Mouse (Mus musculus) frontal cortex, postnatal 36 days (tissue): ENCODE results near the gene 1500011B03Rik.

ENCODE experiments used
- DNase-seq, 2 experiments: peaks; one replicate each; pipeline ENCODE4 v3.0.0; 2022; ENCODE audit warnings: low spot score in 2 of 2

1500011B03Rik gene

DNA sequence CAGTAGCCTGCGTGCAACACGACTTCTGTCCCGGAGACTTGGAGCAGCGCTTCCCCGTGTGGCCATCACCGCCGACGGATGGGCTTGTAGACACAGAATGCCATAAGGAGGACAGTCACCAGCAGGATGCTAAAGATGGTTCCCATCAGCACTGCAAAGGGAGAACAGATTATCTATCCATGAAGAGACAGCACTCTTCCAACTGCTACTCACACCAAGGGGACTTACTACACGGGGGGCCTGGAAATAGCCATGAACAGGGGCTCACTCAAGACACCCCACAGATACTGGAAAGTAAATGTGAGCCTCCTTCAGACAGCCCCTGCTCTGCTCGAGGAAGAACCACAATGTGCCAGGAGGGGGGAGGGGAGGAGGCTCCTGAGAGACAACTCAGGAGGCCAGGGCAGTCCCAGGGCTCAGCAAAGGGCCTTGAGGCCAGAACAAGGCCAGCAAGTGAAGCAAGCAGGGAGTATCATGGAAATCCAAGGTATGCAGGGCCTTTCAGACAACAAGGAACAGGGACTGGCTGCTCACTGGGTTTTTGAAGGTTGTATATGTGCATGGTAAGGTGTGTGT, 14.0 kb downstream of the 1500011B03Rik start:
- no peak for DNase-seq

DNA sequence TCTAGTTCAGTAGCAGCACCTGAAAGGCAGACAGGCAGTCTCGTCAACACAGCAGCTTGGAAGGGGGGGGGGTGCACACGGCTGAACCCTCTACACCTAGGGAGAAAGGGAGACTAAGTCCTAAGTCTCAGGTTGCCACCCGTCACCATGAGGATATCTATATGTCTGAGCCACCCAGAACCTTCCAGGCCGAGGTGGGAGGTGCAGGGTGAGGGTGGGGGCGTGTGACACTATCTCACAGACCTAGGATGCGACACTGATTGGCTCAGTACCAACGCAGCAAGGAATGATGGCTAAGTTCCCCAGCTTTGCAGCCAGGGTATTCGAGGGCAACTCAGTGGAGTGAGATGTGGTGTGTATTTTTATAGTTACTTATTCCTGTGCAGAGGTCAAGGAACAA, 14.9 kb downstream of the 1500011B03Rik start:
- no peak for DNase-seq

- DNase-seq: no peak
These were observed 15.4 kb downstream of the 1500011B03Rik start for GRCm38 (mm10) chr5:114807893-114808292.

DNA sequence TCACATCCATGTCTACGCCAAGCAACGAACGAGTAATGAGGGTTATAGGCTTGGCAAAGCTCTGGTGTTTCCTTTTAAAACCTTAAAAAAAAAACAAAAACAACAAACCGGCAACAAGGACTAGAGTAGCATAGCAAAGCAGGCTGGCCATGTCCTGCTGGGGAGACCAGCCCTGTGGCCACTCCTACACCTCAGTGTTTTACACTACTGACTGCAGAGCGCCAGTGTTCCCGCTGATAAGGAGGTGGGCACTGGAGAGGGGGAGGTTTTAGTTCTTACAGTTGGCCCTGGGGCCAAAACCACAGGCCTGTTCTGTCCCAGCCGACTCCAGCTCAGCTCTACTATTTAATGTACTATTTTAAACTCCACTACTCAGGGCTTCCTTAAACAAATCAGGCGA, 15.8 kb downstream of the 1500011B03Rik start:
- DNase-seq: no peak

- DNase-seq: no peak
These were observed 16.2 kb downstream of the 1500011B03Rik start for GRCm38 (mm10) chr5:114807063-114807462.

DNA sequence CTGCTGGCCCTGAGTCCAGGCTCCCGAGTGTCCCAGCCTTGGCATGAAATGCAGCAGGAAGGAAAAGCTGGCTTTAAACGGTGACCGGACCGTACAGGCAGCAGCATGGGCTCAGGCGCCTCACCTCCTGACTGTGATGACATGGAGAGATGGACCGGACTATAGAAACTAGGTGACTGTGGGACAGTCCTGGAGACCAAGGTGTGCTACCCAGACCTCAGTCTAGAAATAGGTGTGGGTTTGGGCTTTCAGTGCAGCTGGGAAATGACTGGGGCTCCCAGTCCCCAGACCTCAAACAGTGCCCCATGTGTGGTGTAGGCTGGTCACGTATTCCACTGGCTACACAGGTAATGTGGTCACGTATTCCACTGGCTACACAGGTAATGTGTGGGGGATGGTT, 16.6 kb downstream of the 1500011B03Rik start:
- no peak for DNase-seq

- DNase-seq: no peak
These were observed 17.6 kb downstream of the 1500011B03Rik start for GRCm38 (mm10) chr5:114805436-114806350.

DNA sequence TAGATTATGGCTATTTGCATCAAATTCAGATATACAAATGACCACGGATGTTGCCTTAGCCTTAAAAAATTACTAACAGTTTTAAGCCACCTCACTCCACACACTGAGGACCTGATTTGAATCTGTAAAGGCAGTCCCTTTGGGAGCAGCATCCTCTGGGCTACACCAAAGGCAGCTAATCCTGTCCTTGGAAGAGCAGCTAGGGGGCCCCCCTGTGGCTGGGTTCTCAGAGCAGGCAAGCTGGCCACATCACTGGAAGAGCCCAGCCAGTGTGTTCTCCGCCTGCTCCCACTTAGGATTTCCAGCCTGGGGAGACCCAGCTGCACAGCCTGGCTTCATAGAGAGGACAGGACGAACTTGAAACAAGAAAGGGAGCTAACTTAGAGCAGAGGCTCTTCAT, 18.3 kb downstream of the 1500011B03Rik start:
- DNase-seq: peak; percentile 50 to 72

- DNase-seq: no peak
These were observed 18.9 kb downstream of the 1500011B03Rik start for GRCm38 (mm10) chr5:114804335-114804734.

DNA sequence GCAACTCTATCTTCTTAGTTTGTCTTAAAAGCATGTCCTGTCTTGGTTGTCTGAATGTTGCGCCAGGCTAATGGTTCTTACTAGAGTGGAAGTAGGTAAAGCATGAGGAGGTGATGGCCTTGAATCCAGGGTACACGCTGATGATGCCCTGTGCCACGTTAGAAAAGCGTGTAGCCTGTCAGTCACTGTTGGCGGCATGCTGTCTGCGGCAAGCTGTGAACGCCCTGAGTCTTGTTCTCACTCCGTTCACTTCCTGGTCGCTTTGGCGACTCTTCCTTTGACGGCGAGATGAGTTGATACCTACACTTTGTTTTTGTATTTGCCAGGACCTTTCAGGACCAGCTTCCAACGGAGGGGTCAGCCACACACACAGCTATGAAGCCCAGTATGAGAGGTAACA, 20.0 kb downstream of the 1500011B03Rik start:
- no peak for DNase-seq

DNA sequence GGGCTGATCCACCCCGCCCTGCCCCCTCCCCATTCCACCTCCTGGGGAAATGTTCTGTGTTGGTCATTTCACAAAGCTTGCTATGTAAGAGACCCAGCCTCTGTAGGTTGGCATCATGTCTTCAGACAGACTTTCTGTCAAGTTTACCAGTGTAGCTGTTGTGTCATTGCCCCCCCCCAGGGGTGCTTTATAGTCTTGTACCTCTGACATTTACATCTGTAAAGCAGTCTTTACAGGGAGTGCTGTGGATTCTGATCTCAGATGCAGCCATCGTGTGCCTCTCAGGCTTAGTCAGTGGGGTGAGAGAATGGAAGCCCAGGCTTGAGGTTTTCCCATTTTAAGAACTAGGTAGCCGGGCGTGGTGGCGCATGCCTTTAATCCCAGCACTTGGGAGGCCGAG, 21.4 kb downstream of the 1500011B03Rik start:
- DNase-seq: no peak

GRCm38 (mm10) chr5:114801049-114801448, 22.2 kb downstream of the 1500011B03Rik start:
- DNase-seq: no peak

DNA sequence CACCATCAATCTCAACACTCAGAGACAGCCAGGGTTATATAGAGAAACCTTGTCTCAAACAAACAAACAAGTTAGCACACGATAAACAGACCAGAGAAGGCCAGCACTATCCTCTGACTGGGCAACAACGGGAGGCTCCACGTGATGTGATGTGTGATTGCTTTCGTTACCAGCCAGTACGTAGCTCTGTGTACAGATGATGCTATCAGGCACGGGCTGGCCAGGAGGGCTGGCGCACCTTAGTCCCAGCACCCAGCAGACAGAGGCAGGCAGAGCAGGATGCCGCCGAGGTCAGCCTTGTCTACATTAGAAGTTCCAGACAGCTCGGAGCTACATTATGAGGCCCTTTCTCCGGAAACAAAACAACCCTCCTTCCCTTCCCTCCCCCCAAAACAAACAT, 23.4 kb downstream of the 1500011B03Rik start:
- no peak for DNase-seq

- no peak for DNase-seq
These were observed 26.0 kb downstream of the 1500011B03Rik start for GRCm38 (mm10) chr5:114797253-114797652.

- no peak for DNase-seq
These were observed 26.8 kb downstream of the 1500011B03Rik start for GRCm38 (mm10) chr5:114796299-114797012.

- DNase-seq: no peak
These were observed 27.6 kb downstream of the 1500011B03Rik start for GRCm38 (mm10) chr5:114795653-114796052.

DNA sequence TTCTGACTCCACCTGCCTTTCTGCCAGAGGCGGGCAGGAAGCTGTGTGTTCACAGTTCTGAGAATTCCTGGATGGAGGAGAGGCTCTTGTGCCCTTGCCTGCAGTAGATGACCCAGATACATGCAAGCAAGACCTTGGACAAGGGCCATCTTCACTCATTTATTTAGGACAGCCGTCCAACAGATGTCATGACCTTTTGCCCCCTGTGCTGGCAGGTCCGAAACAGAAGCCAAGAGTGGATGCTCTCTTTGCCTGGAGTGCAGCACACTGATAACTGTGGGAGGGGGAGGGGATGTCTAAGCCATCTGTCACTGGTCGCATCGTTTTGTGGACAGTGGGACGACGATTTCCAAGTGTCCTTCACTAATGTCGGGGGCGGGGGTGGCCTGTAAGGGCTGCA, 28.0 kb downstream of the 1500011B03Rik start:
- DNase-seq: no peak

GRCm38 (mm10) chr5:114794609-114795008, 28.7 kb downstream of the 1500011B03Rik start:
- DNase-seq: no peak

- no peak for DNase-seq
These were observed 30.0 kb downstream of the 1500011B03Rik start for GRCm38 (mm10) chr5:114793317-114793716.

DNA sequence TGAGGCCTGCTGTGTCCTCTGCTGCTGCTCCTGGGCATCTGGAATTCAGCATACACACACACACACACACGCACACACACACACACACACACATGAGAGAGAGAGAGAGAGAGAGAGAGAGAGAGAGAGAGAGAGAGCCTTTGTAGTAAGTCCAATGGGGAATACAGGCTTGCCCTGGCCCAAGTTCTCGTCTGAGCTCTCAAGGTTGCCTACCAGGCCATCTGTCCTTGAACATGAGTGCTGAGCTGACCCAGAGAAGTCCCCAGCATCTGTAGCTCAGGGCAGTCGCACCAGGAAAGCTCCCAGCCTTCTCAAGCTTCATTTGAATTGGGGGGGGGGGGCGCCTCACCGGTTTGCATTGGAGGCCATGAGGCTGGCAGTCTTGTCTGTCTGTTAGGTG, 38.1 kb downstream of the 1500011B03Rik start:
- no peak for DNase-seq

DNA sequence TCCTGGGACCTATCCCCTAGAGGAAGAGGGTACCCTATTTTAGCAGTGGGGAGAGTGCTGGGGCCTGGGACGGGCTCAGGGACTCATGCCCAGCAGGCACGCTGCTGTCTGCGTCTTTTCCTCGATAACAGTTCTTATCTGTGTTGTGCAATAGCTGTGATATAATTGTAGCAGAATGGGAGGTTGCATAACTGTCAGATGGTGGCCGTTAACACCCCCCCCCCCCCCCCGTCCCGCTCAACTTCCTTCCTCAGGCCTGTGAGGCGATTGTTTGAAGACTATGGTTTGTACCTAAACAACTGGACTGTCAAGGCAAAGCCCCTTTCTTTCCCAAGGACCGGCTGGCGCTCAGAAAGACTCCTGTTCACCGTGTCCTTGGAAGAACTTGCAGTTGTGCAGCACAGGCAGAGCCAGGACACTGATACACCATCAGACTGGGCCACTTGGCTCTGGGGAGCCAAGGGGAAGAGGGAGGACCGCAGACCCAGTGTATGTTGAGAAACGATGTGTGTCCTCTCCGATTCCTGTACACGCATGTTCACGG, 38.6 kb downstream of the 1500011B03Rik start:
- DNase-seq: no peak
